Mouse (Mus musculus) kidney, postnatal 0 days (tissue): Measurements from ENCODE around the gene Castor1. TPM values are rescaled to one million over a fixed set of nuclear protein-coding genes. Genes with fewer than 3 reads are reported as not detected.

ENCODE experiments used
- ATAC-seq: fragments of 200-750 bp; cut with Nextera tagmentation; replicated peaks from 2 replicates; pipeline ENCODE4 v1.8.0; 2017; ENCODE audit warnings: low read depth, moderate number of reproducible peaks, moderate TSS enrichment, moderate library complexity; ENCODE audit not compliant: low FRiP score
- DNase-seq: peaks from one replicate; pipeline ENCODE4 v3.0.0-alpha.2; 2016; ENCODE audit warnings: low spot score
- H3K27ac ChIP-seq: fragments of 300-500 bp; sonication (generic); 2 replicates; pipeline ENCODE4 v1.5.1; 2014; ENCODE audit warnings: mild to moderate bottlenecking
- H3K27me3 ChIP-seq: fragments of 300-500 bp; sonication (generic); 2 replicates; pipeline ENCODE4 v1.6.1; 2014; ENCODE audit warnings: low read length, mixed read lengths; ENCODE audit not compliant: insufficient read depth
- H3K36me3 ChIP-seq: fragments of 300-500 bp; sonication (generic); 2 replicates; pipeline ENCODE4 v1.6.1; 2014; ENCODE audit warnings: low read length, mixed read lengths; ENCODE audit not compliant: insufficient read depth
- H3K4me1 ChIP-seq: fragments of 300-500 bp; sonication (generic); replicated peaks from 2 replicates; pipeline ENCODE4 v1.6.1; 2014; ENCODE audit warnings: antibody characterized with exemption, low read length, mixed read lengths; ENCODE audit not compliant: insufficient read depth
- H3K4me2 ChIP-seq: fragments of 300-500 bp; sonication (generic); 2 replicates; pipeline ENCODE4 v1.6.1; 2014; ENCODE audit warnings: mild to moderate bottlenecking, low read length, moderate library complexity, mixed read lengths
- H3K4me3 ChIP-seq: fragments of 300-500 bp; sonication (generic); replicated peaks from 2 replicates; pipeline ENCODE4 v1.5.1; 2014; ENCODE audit warnings: low read depth, low read length
- H3K9ac ChIP-seq: fragments of 300-500 bp; sonication (generic); 2 replicates; pipeline ENCODE4 v1.6.1; 2014; ENCODE audit warnings: low read depth, low read length
- H3K9me3 ChIP-seq: fragments of 300-500 bp; sonication (generic); replicated peaks from 2 replicates; pipeline ENCODE4 v1.6.1; 2016; ENCODE audit warnings: low read length, inconsistent platforms, mixed read lengths
- CTCF ChIP-seq: IDR thresholded peaks from 2 replicates; pipeline ENCODE4 v1.5.1; 2016; ENCODE audit warnings: antibody characterized with exemption, low read depth, mild to moderate bottlenecking, moderate library complexity
- WGBS: fragments of 180-500 bp; shearing (Covaris S2); extraction: QIAGEN DNeasy Blood & Tissue Kit; methylation state at CpG from one replicate; pipeline ENCODE4 v1.1.7; 2014; 5-methylcytosine and 5-hydroxymethylcytosine counted together
- polyA plus RNA-seq: library from polyadenylated mRNA; unstranded; fragments of >200 nt; fragmentation: Nextera tagmentation; extraction: Ambion mirVana; gene quantifications from 2 replicates; pipeline ENCODE4 v1.2.1, GENCODE M21; 2015

The Castor1 gene
- polyA plus RNA-seq, 1 experiment from 2014 or later, result 6.5 TPM

DNA sequence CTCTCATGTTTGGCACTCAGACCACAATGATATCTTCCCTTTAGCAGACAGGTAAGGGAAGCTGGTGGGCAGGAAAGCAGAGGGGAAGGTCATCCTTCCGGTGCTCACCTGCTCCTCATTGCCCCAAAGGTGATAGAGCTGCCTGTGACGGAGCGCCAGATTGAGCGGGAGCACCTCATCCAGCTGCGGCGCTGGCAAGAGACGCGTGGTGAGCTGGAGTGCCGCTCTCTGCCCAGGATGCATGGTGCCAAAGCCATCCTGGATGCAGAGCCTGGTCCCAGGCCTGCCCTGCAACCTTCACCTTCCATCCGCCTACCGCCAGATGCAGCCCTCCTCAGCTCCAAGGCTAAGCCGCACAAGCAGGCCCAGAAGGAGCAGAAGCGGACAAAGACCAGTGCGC, 3.5 kb upstream of the Castor1 start:
- H3K36me3 ChIP-seq, result peaks cover 47% of the 10 kb centered on the region

DNA sequence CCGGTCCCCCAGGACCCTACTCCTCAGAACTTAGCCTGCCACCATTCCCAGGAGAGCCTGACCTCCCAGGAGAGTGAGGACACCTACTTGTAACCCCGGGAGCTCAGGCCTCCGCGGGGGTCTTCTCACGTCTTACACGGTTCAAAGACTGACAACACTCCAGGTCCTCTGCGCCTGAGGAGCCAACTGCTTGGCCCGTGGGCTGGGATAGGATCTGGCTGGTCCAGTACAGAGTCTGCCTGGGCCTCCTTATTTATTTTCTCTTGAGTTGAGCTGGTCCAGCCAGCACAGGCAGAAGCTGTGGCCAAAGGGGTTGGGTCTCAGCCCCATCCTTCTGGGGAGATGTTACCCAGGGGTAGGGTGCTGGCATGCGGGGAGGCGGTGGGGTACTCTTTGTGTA, 3.0 kb upstream of the Castor1 start:
- Histone ChIP-seq H3K4me1 (no peaks in the 10 kb centered on the region; the same call in 1 of the 2 replicates), H3K9me3 (no peaks in the 10 kb centered on the region), H3K9ac (no peak overlapping the region), H3K36me3 (peaks cover 43% of the 10 kb centered on the region), H3K4me2 (no peak overlapping the region), H3K27me3 (no peaks in the 10 kb centered on the region), H3K27ac (no peak overlapping the region), H3K4me3 (no peak overlapping the region)
- TF ChIP-seq CTCF, result no peak
- DNase-seq (no peak), ATAC-seq (no peak)
- WGBS, result 80% methylated on average over 10 of the region's 10 CpGs

More for the DNA sequence above, 3.5 kb upstream of the Castor1 start:
- no peak overlapping the region for H3K4me2 ChIP-seq
- WGBS, result 95% methylated on average over 14 of the region's 14 CpGs
- no peak for ATAC-seq
- no peak overlapping the region for H3K9ac ChIP-seq
- H3K27ac ChIP-seq, result no peak overlapping the region
- TF ChIP-seq CTCF, result no peak
- H3K4me1 ChIP-seq, result no peaks in the 10 kb centered on the region; the same call in 1 of the 2 replicates
- no peaks in the 10 kb centered on the region for H3K9me3 ChIP-seq
- no peak for DNase-seq
- no peak overlapping the region for H3K4me3 ChIP-seq
- no peaks in the 10 kb centered on the region for H3K27me3 ChIP-seq

DNA sequence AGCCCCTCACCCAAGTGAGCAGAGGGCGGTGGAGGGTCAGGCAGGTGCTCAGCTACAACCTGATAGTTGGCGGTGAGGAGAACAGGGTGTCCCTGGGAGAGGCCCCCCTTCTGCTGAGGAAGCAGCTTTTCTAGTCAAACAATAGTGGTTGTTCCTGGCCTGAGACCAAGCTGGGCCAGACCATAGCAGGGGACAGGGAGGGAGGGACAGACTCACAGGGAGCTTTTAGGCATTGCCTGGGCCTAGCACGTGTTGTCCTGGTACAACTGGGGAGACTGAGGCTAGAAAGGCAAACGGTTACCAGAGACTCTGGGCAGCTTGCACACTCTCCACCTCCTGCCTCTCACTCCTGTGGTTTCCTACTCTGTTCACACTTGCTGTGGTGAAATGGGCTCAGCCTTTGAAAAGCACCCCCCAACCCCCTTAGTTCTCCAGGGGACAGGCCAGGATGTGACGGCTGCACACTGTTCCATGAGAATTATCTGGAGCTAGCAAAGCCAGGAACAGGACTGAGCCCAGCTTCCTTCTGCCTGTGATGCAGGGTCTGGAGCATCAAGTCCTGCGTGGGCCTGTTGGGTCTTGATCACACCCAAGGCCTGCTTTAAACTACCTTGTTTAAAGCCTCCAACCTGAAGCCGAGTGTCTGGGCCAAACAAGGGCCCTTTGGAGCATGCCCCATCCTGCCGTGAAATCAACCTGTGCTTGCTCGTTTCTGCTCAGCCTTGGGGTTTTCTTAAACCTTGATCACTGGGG, 1.6 kb upstream of the Castor1 start:
- H3K4me3 ChIP-seq, result no peak overlapping the region
- H3K27me3 ChIP-seq, result no peaks in the 10 kb centered on the region
- H3K4me2 ChIP-seq, result no peak overlapping the region
- peak overlapping the region; percentile 70 for H3K27ac ChIP-seq
- no peaks in the 10 kb centered on the region; the same call in 1 of the 2 replicates for H3K4me1 ChIP-seq
- 0 out of 2 replicates have a peak, but pooled peaks have one; percentile 11 for ATAC-seq
- 77% methylated on average over 9 of the region's 9 CpGs for WGBS
- H3K9ac ChIP-seq, result no peak overlapping the region
- H3K9me3 ChIP-seq, result no peaks in the 10 kb centered on the region
- TF ChIP-seq CTCF, result no peak
- peak; percentile 45 for DNase-seq
- peaks cover 32% of the 10 kb centered on the region for H3K36me3 ChIP-seq

DNA sequence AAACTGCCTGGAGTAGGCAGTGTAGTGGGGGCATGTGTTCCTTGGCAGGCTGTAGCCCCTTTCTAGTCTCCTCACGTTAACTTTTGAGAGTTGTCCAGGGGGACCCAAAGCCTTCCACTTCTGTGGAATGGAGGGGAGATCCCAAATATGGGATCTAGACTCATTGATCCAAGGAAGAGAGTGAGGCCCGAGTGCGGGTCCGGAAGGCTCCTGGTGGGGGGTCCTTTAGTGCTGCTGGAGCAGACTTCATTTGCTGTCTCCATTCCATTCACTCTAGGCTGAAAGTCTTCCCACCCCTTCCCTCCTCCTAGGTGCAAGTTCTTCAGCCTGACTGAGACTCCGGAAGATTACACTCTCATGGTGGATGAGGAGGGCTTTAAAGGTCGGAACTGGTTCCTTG, 612 bp downstream of the Castor1 start:
- 11% methylated on average over 6 of the region's 6 CpGs for whole genome bisulfite sequencing
- no peak for TF ChIP-seq CTCF

DNA sequence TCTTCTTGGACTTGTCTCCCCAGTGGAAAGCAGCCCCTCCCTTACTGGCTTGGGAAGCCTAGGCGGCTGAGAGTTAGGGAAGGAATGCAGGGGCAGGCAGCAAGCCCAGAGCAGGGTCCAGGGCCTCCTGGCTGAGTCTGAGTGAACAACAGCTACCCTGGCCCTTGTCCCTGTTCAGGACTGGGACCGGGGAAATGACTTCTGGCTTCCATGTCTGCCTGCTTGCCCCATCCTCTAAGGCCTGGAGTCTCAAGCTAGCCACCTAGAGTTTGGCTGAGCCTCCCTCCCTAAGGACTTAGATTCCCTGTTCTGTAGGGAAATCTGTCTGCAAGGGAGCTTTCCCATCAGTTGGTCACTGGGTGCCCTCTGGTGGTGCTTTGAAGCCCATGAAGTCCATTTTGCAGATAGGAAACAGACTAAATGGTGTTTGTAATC, 1.3 kb downstream of the Castor1 start:
- peak; percentile 88 for TF ChIP-seq CTCF
- Histone ChIP-seq H3K36me3 (peaks cover 8% of the 10 kb centered on the region; the same call in 1 of the 2 replicates), H3K9ac (no peak overlapping the region), H3K4me2 (peak overlapping the region; percentile 74; the same call in 1 of the 2 replicates), H3K9me3 (no peaks in the 10 kb centered on the region), H3K27ac (no peak overlapping the region), H3K4me3 (no peak overlapping the region), H3K27me3 (no peaks in the 10 kb centered on the region), H3K4me1 (no peaks in the 10 kb centered on the region; the same call in 1 of the 2 replicates)
- 7% methylated on average over 2 of the region's 2 CpGs for WGBS
- ATAC-seq, result no peak
- DNase-seq, result peak; percentile 87

More for the DNA sequence above, 612 bp downstream of the Castor1 start:
- no peak for ATAC-seq
- no peak for DNase-seq
- Histone ChIP-seq H3K4me2 (peak overlapping the region; percentile 74), H3K4me3 (peak overlapping the region; percentile 37), H3K36me3 (peaks cover 15% of the 10 kb centered on the region), H3K27ac (no peak overlapping the region), H3K9me3 (no peaks in the 10 kb centered on the region), H3K4me1 (no peaks in the 10 kb centered on the region; the same call in 1 of the 2 replicates), H3K9ac (peak overlapping the region; percentile 46), H3K27me3 (no peaks in the 10 kb centered on the region)

DNA sequence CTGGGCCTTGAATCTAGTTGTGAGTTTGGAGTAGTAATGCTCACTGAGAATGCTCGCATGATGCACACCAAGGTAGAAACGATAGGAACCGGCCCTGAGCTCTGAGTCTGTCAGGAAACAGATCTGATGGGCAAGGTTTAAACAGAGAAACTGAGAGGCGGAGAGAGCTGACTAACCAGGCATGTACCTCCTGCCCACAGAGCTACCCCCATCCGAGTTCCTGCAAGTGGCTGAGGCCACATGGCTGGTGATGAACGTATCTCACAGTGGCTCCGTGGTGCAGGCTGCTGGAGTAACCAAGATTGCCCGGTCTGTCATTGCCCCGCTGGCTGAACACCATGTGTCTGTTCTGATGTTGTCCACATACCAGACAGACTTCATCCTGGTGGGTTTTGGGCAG, 1.9 kb downstream of the Castor1 start:
- peaks cover 4% of the 10 kb centered on the region; the same call in 1 of the 2 replicates for H3K36me3 ChIP-seq
- no peak for DNase-seq
- H3K9me3 ChIP-seq, result no peaks in the 10 kb centered on the region
- H3K9ac ChIP-seq, result no peak overlapping the region
- WGBS, result 62% methylated on average over 9 of the region's 9 CpGs
- no peak overlapping the region for H3K4me3 ChIP-seq
- H3K27me3 ChIP-seq, result no peaks in the 10 kb centered on the region
- no peak for ATAC-seq
- no peak for TF ChIP-seq CTCF
- H3K27ac ChIP-seq, result no peak overlapping the region
- no peak overlapping the region for H3K4me2 ChIP-seq
- no peaks in the 10 kb centered on the region; the same call in 1 of the 2 replicates for H3K4me1 ChIP-seq
